Mouse (Mus musculus) left cerebral cortex, adult 2 months (tissue): ENCODE data around the gene Map3k11. TPM values are rescaled to one million over a fixed set of nuclear protein-coding genes. Genes with fewer than 3 reads are reported as not detected.

Experiments
- DNase-seq, 2 experiments: peaks; one replicate each; pipeline ENCODE4 v3.0.0; 2021 to 2022; ENCODE audit warnings: low spot score in 2 of 2, mixed read lengths in 1 of 2; ENCODE audit errors: extremely low spot score in 1 of 2
- H3K27ac ChIP-seq: fragments of 200-600 bp; 2 replicates; pipeline ENCODE4 v1.8.1; 2022
- H3K4me3 ChIP-seq: fragments of 200-600 bp; 2 replicates; pipeline ENCODE4 v1.8.1; 2022
- CTCF ChIP-seq: fragments of 200-600 bp; IDR thresholded peaks from 2 replicates; pipeline ENCODE4 v1.8.1; 2022; ENCODE audit warnings: antibody characterized with exemption, mild to moderate bottlenecking, moderate library complexity
- intact Hi-C: fragments of 180-260 bp; cut with DNase I; formaldehyde crosslinking; loops from one replicate; pipeline ENCODE4 v1.15.1; 2025
- microRNA-seq, 2 experiments: library from miRNA; unstranded; fragments of <30 nt; microRNA quantifications; one replicate each; pipeline ENCODE4 v1.2.0; 2021
- total RNA-seq, 2 experiments: library from RNA; stranded (reverse); gene quantifications; 2 replicates each; pipeline ENCODE4 v1.2.3; 2021

Map3k11 gene
- total RNA-seq, 2 experiments from 2014 or later, result 16.2 to 17.0 TPM

DNA sequence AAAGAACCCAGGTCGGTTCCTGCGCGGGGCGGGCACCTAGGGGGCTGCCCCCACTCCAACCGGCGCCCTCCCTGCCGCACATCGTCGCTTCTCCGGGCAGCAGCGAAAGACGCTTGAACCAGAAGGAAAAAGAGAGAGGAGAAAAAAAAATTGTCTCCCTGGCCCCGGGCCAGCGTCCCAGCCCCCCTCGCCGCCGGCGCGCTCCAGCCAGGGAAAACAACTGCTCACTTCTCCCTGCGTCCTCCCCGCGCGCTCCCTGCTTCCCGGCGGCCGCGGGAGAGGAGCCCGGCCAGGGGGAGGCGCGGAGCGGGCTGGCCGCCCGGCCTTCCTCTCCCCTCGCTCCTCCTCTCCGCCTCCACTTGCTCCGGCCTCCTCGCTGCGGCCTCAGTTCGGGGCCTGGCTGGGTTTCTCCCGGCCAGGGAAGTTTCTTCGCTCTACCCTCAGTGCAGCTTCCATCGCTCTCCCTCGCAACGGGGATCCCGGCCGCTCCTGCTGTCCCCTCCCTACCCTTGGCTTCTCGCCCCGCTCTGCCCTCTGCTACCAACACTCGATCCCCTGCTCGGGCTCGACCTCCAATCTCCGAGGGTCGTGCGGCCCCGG, 53.2 kb downstream of the Map3k11 start:
- TF ChIP-seq CTCF, result no peak; the same call in 1 of the 2 replicates
- intact Hi-C loops, result no loop called here
- peak; percentile 74 for DNase-seq
- Histone ChIP-seq H3K27ac (peak overlapping the region; percentile 69), H3K4me3 (peak overlapping the region; percentile 66)

DNA sequence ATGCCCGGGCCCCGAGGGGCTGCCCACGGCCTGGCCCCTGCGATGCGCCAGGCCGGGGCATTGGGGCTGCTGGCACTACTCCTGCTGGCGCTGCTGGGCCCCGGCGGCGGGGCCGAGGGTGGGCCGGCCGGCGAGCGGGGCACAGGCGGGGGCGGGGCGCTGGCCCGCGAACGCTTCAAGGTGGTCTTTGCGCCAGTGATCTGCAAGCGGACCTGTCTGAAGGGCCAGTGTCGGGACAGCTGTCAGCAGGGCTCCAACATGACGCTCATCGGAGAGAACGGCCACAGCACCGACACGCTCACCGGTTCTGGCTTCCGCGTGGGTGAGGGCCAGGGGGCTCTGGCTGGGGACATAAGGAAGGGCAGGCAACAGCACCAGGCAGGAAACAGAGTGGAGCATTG, 53.7 kb downstream of the Map3k11 start:
- no peak for DNase-seq
- no peak for TF ChIP-seq CTCF
- peak overlapping the region; percentile 69 for H3K27ac ChIP-seq
- intact Hi-C loops, result no loop called here
- H3K4me3 ChIP-seq, result peak overlapping the region; percentile 66

DNA sequence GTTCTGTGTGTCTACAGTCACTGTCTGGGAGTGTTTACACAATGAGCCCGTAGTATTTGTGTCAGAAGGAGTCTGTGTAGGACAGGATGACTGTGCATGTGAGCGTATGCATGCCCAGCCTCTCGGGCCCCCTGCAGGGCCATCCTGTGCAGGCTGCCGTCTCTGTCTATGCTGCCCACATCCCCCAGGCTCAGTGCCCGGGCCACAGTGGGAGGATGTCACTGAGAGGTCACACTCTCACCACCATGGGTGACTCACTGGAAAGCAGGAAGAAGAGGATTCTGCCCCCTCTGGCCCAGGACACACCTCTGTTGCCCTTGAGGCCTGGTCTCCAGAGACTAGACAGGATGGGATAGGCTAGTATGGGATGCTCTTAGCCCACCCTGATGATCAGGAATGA, 55.0 kb downstream of the Map3k11 start:
- intact Hi-C loops, result no loop called here
- no peak overlapping the region for H3K4me3 ChIP-seq
- no peak for DNase-seq
- H3K27ac ChIP-seq, result no peak overlapping the region
- TF ChIP-seq CTCF, result no peak

DNA sequence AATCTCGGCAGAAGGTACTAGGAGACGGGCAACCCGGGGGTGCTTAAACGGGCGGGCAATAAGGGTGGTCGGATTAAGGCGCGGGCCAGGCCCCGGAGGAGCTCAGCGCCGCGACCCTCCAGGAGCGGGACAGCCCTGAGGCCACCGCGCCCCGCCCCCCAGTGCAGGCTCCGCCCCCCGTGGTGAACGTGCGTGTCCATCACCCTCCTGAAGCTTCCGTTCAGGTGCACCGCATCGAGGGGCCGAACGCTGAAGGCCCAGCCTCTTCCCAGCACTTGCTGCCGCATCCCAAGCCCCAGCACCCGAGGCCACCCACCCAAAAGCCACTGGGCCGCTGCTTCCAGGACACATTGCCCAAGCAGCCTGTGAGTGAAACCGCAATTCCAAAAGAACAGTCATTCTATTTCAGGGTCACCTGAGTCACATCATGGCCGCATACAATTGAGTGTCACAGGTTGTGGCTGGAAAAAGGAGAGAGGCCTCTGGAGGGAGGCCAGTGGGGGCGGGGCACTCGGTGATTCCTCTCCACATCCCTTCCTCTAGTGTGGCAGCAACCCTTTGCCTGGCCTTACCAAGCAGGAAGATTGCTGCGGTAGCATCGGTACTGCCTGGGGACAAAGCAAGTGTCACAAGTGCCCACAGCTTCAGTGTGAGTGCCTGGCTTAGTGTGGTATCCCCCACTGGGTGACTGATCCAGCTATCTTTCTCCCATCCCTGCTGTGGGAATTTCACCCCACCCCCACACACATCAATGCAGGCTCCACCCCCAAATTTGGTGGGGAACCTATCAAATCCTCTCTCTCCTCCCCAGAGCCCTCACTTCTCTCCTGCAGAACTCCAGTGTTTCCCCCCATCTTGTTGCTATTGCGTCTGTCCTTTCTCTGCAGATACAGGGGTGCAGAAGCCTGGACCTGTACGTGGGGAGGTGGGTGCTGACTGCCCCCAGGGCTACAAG, 57.5 kb downstream of the Map3k11 start:
- H3K27ac ChIP-seq, result no peak overlapping the region
- intact Hi-C loops, result no loop called here
- H3K4me3 ChIP-seq, result no peak overlapping the region
- no peak for DNase-seq
- no peak for TF ChIP-seq CTCF

DNA sequence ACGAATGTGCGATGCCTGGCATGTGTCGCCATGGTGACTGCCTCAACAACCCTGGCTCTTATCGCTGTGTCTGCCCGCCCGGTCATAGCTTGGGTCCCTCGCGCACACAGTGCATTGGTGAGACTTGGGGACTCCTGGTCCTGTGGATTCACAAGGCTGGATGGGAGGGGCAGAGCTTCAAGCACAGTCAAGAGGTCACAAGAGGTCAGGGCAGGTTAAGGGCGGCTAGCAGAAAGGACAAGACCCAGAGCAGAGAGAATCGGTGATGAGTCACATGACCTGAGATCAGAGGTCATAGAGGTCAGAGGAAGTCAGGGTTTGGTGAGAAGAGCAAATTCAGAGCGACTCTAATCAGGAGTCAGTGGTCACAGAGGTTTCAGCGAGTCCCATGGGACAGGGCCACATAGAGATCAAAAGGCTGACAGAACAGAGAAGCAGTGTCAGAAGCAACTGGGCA, 58.4 kb downstream of the Map3k11 start:
- TF ChIP-seq CTCF, result no peak

DNA sequence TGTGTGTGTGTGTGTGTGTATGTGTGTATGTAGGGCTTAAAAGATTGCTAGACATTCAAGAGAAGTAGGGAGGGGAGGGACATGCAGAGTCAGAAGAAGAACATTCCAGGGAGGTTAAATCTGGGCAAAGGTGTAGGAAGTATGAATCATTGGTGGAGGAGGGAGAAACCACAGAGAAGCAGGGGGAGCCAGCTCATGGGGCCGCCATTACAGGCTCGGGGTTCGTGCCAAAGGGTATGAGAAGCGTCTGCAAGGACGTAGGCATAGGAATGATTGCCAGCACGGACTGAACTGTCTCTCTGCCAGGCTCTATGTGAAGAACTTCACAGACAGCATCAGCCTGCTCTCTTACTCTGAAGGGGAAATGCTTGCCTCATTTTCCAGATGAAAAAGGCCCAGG, 60.9 kb downstream of the Map3k11 start:
- TF ChIP-seq CTCF, result no peak
- H3K4me3 ChIP-seq, result no peak overlapping the region
- no peak overlapping the region for H3K27ac ChIP-seq
- peak in 1 of 2 experiments; percentile 42 for DNase-seq
- intact Hi-C loops, result no loop called here

More for the DNA sequence above, 58.4 kb downstream of the Map3k11 start:
- Histone ChIP-seq H3K4me3 (no peak overlapping the region), H3K27ac (no peak overlapping the region)
- intact Hi-C loops, result no loop called here
- no peak for DNase-seq

DNA sequence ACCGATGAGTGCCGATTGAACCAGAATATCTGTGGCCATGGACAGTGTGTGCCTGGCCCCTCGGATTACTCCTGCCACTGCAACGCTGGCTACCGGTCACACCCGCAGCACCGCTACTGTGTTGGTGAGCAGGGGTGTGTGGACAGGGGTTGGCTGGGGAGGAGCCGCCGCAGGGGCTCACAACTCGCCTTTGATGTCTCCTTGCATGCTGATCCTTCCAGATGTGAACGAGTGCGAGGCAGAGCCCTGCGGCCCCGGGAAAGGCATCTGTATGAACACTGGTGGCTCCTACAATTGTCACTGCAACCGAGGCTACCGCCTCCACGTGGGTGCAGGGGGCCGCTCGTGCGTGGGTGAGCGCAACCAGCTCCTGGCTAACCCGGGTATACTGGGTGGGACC, 62.4 kb downstream of the Map3k11 start:
- no peak for TF ChIP-seq CTCF
- Histone ChIP-seq H3K27ac (no peak overlapping the region), H3K4me3 (no peak overlapping the region)
- DNase-seq, result no peak
- intact Hi-C loops, result no loop called here

DNA sequence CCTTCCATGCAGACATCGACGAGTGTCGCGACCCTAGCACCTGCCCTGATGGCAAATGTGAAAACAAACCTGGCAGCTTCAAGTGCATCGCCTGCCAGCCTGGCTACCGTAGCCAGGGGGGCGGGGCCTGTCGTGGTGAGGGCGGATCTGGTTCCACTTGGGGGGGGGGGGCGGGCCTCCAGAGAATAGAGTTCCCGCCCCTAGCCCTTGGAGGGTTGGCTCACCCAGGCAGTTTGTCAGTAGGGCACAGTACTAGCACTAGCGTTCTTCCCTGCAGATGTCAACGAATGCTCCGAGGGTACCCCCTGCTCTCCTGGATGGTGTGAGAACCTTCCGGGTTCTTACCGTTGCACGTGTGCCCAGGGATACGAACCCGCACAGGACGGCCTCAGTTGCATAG, 63.2 kb downstream of the Map3k11 start:
- intact Hi-C loops, result no loop called here
- no peak overlapping the region for H3K4me3 ChIP-seq

More for the DNA sequence above, 63.2 kb downstream of the Map3k11 start:
- H3K27ac ChIP-seq, result no peak overlapping the region
- no peak for TF ChIP-seq CTCF
- no peak for DNase-seq

Small RNA genes within 50 kb of the gene (microRNA-seq; reads per million reads assigned to microRNA genes)
- 1.9 to 2.4 reads per million in 2 experiments for gene Mir6987

Other genes starting within 250 kb of the Map3k11 start
- under 1 TPM in 1 of 2 experiments, not detected in 1; 0.65 TPM for gene Fosl1, start 241.2 kb upstream of the Map3k11 start, total RNA-seq
- gene Ccdc85b, start 230.8 kb upstream of the Map3k11 start, total RNA-seq, result 10 to 100 TPM; 29.5 to 30.6 TPM
- gene Fibp, start 228.1 kb upstream of the Map3k11 start, total RNA-seq, result 10 to 100 TPM; 88.9 to 92.1 TPM
- gene Ctsw, start 220.2 kb upstream of the Map3k11 start, total RNA-seq, result under 1 TPM; 0.36 to 0.47 TPM
- 10 to 100 TPM; 16.8 to 17.2 TPM for gene Efemp2, start 214.8 kb upstream of the Map3k11 start, total RNA-seq
- gene Mus81, start 200.3 kb upstream of the Map3k11 start, total RNA-seq, result 10 to 100 TPM; 33.3 to 33.4 TPM
- 1,000 to 10,000 TPM; 1,296 to 1,301 TPM for gene Cfl1, start 198.3 kb upstream of the Map3k11 start, total RNA-seq
- 1 to 10 TPM; 8.0 to 9.2 TPM for gene 1700020D05Rik, start 185.0 kb upstream of the Map3k11 start, total RNA-seq
- gene Snx32, start 178.2 kb upstream of the Map3k11 start, total RNA-seq, result 10 to 100 TPM; 81.5 to 89.0 TPM
- gene Ovol1, start 128.1 kb upstream of the Map3k11 start, total RNA-seq, result not detected
- gene Ap5b1, start 120.7 kb upstream of the Map3k11 start, total RNA-seq, result 1 to 10 TPM; 5.4 to 6.0 TPM
- gene Rnaseh2c, start 86.9 kb upstream of the Map3k11 start, total RNA-seq, result 10 to 100 TPM; 77.7 to 82.4 TPM
- 10 to 100 TPM; 94.3 to 99.2 TPM for gene Kat5, start 78.5 kb upstream of the Map3k11 start, total RNA-seq
- 10 to 100 TPM; 23.4 to 25.4 TPM for gene Rela, start 51.3 kb upstream of the Map3k11 start, total RNA-seq
- gene Sipa1, start 25.0 kb upstream of the Map3k11 start, total RNA-seq, result 10 to 100 TPM; 18.2 to 19.0 TPM
- 10 to 100 TPM; 77.5 to 80.0 TPM for gene Pcnx3, start 166 bp downstream of the Map3k11 start, total RNA-seq
- gene Kcnk7, start 15.6 kb downstream of the Map3k11 start, total RNA-seq, result not detected
- 10 to 100 TPM; 21.1 to 30.7 TPM for gene Ehbp1l1, start 37.6 kb downstream of the Map3k11 start, total RNA-seq
- 10 to 100 TPM; 27.5 to 32.4 TPM for gene Fam89b, start 40.9 kb downstream of the Map3k11 start, total RNA-seq
- gene Ltbp3, start 52.2 kb downstream of the Map3k11 start, total RNA-seq, result 10 to 100 TPM; 38.9 to 43.1 TPM
- 10 to 100 TPM; 92.0 to 98.0 TPM for gene Scyl1, start 82.7 kb downstream of the Map3k11 start, total RNA-seq
- 10 to 100 TPM; 10.1 to 13.4 TPM for gene Frmd8, start 186.5 kb downstream of the Map3k11 start, total RNA-seq
- 1 to 10 TPM; 2.5 to 2.7 TPM for gene Slc25a45, start 189.1 kb downstream of the Map3k11 start, total RNA-seq
- gene Tigd3, start 205.4 kb downstream of the Map3k11 start, total RNA-seq, result 1 to 10 TPM; 4.3 to 4.7 TPM
- 100 to 1,000 TPM in 1 of 2 experiments, 10 to 100 TPM in 1; 94.8 to 100 TPM for gene Dpf2, start 224.3 kb downstream of the Map3k11 start, total RNA-seq
- gene Cdc42ep2, start 236.1 kb downstream of the Map3k11 start, total RNA-seq, result 1 to 10 TPM; 4.7 to 4.9 TPM